Mouse (Mus musculus) stomach, postnatal 0 days (tissue): ENCODE measurements around the gene Msmp.

Experiments
- CTCF ChIP-seq: IDR thresholded peaks from 2 replicates; pipeline ENCODE4 v1.5.1; 2016; ENCODE audit warnings: antibody characterized with exemption, low read depth, mild to moderate bottlenecking, moderate library complexity
- EP300 ChIP-seq: optimal IDR thresholded peaks from 2 replicates; pipeline ENCODE3; 2016; ENCODE audit warnings: antibody characterized with exemption

GRCm38 (mm10) chr4:43536031-43536430, 48.3 kb downstream of the Msmp start:
- no peak for TF ChIP-seq EP300
- TF ChIP-seq CTCF = no peak
